Mouse (Mus musculus) lung, embryonic 15.5 days (tissue): ENCODE results near the gene Psd4. TPM values are rescaled to one million over a fixed set of nuclear protein-coding genes. Genes with fewer than 3 reads are reported as not detected.
A peak's percentile ranks its signal among the peaks of the same experiment; 100 is the strongest.

Experiments
- ATAC-seq: fragments of 200-750 bp; cut with Nextera tagmentation; 2 replicates; pipeline ENCODE4 v1.8.0; 2017; ENCODE audit warnings: moderate number of reproducible peaks, borderline replicate concordance; ENCODE audit not compliant: low FRiP score, low TSS enrichment; ENCODE audit errors: extremely low read depth
- H3K27ac ChIP-seq: fragments of 300-500 bp; sonication (generic); 2 replicates; pipeline ENCODE4 v1.5.1; 2015; ENCODE audit warnings: moderate library complexity, mild to moderate bottlenecking, inconsistent platforms
- H3K27me3 ChIP-seq: fragments of 300-500 bp; sonication (generic); 2 replicates; pipeline ENCODE4 v1.6.1; 2015; ENCODE audit warnings: inconsistent platforms
- H3K36me3 ChIP-seq: fragments of 300-500 bp; sonication (generic); 2 replicates; pipeline ENCODE4 v1.6.1; 2015; ENCODE audit warnings: inconsistent platforms
- H3K4me1 ChIP-seq: fragments of 300-500 bp; sonication (generic); 2 replicates; pipeline ENCODE4 v1.6.1; 2015; ENCODE audit warnings: inconsistent platforms
- H3K4me2 ChIP-seq: fragments of 300-500 bp; sonication (generic); 2 replicates; pipeline ENCODE4 v1.6.1; 2015; ENCODE audit warnings: inconsistent platforms, mild to moderate bottlenecking, moderate library complexity
- H3K4me3 ChIP-seq: fragments of 300-500 bp; sonication (generic); 2 replicates; pipeline ENCODE4 v1.5.1; 2015; ENCODE audit warnings: mild to moderate bottlenecking, inconsistent platforms
- H3K9ac ChIP-seq: fragments of 300-500 bp; sonication (generic); 2 replicates; pipeline ENCODE4 v1.6.1; 2015; ENCODE audit warnings: inconsistent platforms
- H3K9me3 ChIP-seq: fragments of 300-500 bp; sonication (generic); 2 replicates; pipeline ENCODE4 v1.6.1; 2016; ENCODE audit warnings: inconsistent platforms
- WGBS: fragments of 180-500 bp; shearing (Covaris S2); methylation state at CpG from one replicate; pipeline ENCODE4 v1.1.7; 2015; 5-methylcytosine and 5-hydroxymethylcytosine counted together
- polyA plus RNA-seq: library from polyadenylated mRNA; unstranded; fragments of >200 nt; fragmentation: Nextera tagmentation; extraction: Ambion mirVana; gene quantifications from 2 replicates; pipeline ENCODE4 v1.2.1, GENCODE M21; 2015

Gene Psd4
- polyA plus RNA-seq, 1 experiment from 2014 or later = 2.3 TPM

DNA sequence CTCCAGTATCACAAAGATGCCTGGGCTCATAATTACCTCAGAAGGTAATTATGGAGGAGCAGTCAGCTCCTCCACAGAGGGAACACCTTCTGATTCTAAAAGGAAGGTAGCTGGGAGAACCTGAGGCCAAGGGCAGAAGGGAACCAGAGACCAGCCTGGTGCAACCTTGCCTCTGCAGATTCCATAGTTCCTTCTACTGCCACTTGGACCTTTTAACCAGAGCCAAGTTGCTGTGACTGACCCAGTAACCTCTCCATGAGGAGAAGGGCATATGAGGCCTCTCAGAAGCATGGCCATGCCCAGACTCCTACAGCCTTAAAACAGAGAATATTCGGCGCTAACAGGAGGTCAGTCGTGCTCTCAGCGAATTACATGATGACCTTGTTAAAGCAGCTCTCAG is 50.2 kb downstream of the Psd4 start:
- WGBS = 92% methylated on average over 4 of the region's 4 CpGs
- H3K27me3 ChIP-seq = no peaks in the 10 kb centered on the region
- no peak for ATAC-seq
- H3K27ac ChIP-seq = no peak overlapping the region
- peaks cover 10% of the 10 kb centered on the region for H3K4me1 ChIP-seq
- H3K9me3 ChIP-seq = no peaks in the 10 kb centered on the region
- H3K4me3 ChIP-seq = no peak overlapping the region
- no peaks in the 10 kb centered on the region for H3K36me3 ChIP-seq
- no peak overlapping the region for H3K4me2 ChIP-seq
- H3K9ac ChIP-seq = no peak overlapping the region

DNA sequence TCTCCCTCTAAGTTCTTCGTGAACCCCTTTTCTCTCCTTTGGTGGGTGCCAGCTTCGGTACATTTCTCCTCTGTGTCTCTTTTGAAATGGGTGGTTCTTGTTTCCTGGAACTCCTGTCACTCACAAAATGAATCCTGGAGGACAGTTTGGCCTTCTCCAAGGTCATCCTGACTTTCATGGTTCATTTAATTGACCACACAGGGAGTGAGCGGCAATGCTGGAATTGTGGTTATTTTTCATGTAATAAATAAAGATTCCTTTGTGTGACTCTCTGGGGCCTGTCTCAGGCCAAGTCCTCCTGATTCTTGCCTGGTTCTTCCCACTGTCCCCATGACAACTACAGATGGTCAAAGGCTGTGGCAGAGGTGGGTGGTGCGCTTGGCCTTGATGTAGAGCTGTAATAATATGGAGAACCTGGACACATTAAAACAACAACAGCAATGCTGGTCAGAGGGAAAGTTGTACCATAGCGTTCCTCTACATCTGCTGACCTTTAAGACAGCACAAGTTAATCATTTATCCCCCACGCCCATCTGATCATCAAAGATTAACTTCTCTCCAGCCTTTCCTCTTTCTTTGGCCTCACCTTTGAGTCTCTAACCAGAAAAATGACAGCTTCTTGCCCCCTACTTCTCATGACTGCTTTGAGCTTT is 54.0 kb downstream of the Psd4 start:
- Histone ChIP-seq H3K27me3 (no peaks in the 10 kb centered on the region), H3K4me2 (no peak overlapping the region), H3K4me1 (0 out of 2 replicates have a peak, but pooled peaks cover 3% of the 10 kb centered on the region), H3K9me3 (no peaks in the 10 kb centered on the region), H3K4me3 (no peak overlapping the region), H3K36me3 (no peaks in the 10 kb centered on the region), H3K27ac (no peak overlapping the region), H3K9ac (no peak overlapping the region)
- no peak for ATAC-seq
- WGBS = 81% methylated on average over 6 of the region's 6 CpGs

DNA sequence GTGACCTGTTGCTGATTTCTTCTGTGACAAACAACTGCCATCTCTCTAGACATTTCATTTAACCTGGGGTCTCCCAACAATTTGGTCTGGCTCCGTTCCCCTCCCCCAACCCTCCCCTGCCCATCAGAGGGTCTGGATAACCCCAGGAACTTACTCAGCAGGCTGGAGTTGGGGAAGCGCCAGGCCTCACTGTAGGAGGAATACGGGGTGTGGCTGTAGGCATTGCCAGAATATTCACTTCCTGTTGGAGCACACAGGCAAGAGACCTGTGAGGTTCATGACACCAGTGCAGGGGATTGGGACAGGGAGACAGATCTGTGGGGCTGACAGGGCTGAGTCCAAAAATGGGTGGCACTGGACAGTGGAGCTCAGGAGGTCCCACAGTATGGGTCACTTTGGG is 55.4 kb downstream of the Psd4 start:
- Histone ChIP-seq H3K36me3 (no peaks in the 10 kb centered on the region), H3K9ac (no peak overlapping the region), H3K27me3 (no peaks in the 10 kb centered on the region), H3K4me3 (no peak overlapping the region), H3K9me3 (no peaks in the 10 kb centered on the region), H3K4me1 (no peaks in the 10 kb centered on the region), H3K4me2 (no peak overlapping the region), H3K27ac (no peak overlapping the region)
- no peak for ATAC-seq
- 50% methylated on average over 3 of the region's 3 CpGs for WGBS

DNA sequence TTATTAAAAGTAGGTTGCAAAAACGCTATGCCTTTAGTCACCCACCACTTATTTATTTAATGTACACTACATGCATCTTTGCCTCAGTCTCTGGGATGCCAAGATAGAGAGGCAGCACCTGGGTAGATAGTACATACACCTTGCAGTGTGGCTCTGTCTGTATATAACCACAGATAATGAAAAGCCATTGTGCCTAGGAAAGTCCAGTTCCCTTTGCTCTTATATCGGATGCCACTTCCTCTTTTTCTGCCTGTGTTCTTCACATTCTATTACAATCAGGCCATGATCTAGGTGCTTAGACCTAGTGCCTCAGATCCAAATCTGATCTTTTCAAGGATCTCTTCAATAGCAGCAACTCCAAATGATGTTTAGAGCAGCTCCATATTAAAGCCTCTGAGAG is 58.2 kb downstream of the Psd4 start:
- Histone ChIP-seq H3K4me2 (no peak overlapping the region), H3K27ac (no peak overlapping the region), H3K4me1 (no peaks in the 10 kb centered on the region), H3K4me3 (no peak overlapping the region), H3K9ac (no peak overlapping the region), H3K9me3 (no peaks in the 10 kb centered on the region), H3K36me3 (no peaks in the 10 kb centered on the region), H3K27me3 (no peaks in the 10 kb centered on the region)
- ATAC-seq = no peak
- WGBS = 81% methylated on average over 2 of the region's 2 CpGs

DNA sequence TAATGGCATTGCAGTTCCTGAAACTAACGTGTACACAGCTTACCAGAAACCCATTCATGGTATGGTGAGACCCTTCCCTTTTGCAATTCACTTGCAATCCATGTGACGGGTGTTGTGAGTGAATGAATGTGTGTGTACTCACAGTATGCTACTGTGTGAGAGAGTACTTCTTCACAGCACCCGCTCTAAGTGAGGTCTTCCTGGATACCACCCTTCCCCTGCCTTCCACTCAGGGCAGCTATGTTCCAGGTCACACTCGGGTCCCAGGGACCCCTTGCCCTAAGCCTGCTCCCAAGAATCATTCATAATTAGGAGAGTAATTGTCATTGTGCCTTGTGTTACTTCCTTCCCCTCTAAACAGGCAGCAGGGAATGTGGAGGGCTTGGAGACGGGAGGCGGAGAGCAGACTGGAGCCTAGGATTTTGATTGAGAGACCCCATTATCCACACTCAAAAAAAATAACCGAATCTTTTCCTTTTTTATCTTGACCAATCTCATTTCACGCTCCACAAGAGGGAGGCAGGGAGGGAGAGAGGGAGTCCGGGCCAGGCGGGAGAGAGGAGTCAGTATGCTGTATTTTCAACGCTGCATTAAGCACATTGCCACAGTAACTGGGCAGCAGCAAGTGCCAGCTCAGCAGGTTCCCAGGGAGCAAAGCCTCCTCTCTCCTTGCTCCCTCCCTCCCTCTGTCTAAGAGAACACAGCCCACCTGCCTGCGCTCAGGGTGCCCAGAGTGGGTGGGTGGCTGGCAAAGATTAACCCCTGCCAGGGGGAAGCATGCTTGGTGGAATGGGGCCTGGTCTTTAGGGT is 60.7 kb downstream of the Psd4 start:
- Histone ChIP-seq H3K4me1 (no peaks in the 10 kb centered on the region), H3K4me2 (no peak overlapping the region), H3K4me3 (no peak overlapping the region), H3K9ac (no peak overlapping the region), H3K27ac (no peak overlapping the region), H3K36me3 (no peaks in the 10 kb centered on the region), H3K27me3 (no peaks in the 10 kb centered on the region), H3K9me3 (no peaks in the 10 kb centered on the region)
- 48% methylated on average over 12 of the region's 12 CpGs for WGBS
- no peak for ATAC-seq

DNA sequence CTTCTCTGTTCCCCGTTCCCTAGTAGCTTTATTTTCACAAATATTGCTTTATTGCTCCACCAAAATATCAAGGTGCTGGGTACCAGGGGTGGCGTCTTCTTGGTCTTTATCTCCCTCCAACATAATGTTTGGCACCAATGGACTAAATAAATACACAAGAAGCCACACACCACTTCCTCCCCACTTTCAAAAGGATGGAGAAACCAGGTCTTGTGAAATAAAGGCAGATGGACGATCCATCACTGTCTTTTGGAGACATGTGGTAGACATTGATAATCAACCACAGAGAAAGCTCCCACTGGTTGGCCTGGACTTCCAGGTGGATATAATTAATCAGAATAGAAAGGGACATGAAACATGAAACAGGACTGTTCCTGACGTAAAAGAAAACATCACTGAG is 62.4 kb downstream of the Psd4 start:
- H3K4me3 ChIP-seq = no peak overlapping the region
- ATAC-seq = no peak
- no peaks in the 10 kb centered on the region for H3K36me3 ChIP-seq
- no peak overlapping the region for H3K9ac ChIP-seq
- WGBS = 62% methylated on average over 4 of the region's 4 CpGs
- H3K4me1 ChIP-seq = no peaks in the 10 kb centered on the region
- H3K9me3 ChIP-seq = no peaks in the 10 kb centered on the region
- H3K27ac ChIP-seq = no peak overlapping the region
- H3K27me3 ChIP-seq = no peaks in the 10 kb centered on the region
- H3K4me2 ChIP-seq = no peak overlapping the region

DNA sequence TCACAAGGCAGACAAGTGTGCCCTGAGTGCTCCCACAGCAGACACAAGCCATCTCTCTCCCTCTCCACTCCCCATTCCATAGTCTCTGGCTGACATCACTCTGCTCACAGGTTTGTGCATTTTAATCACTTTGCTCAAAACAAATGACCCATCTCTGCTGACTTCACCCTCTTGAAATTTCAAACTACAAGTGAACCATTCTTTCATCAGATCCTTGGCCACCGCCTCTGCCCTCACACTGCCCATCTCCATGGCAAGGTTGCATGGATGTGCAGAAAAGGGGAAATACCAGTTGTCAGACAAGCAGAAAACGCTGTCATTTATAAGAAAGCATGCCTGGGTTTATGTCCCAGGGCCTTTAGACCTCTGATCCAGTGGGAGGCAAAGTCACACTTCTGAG is 67.3 kb downstream of the Psd4 start:
- Histone ChIP-seq H3K27me3 (no peaks in the 10 kb centered on the region), H3K4me2 (no peak overlapping the region), H3K4me3 (no peak overlapping the region), H3K9ac (no peak overlapping the region), H3K4me1 (no peaks in the 10 kb centered on the region), H3K9me3 (no peaks in the 10 kb centered on the region), H3K36me3 (no peaks in the 10 kb centered on the region), H3K27ac (no peak overlapping the region)
- ATAC-seq = no peak
- 71% methylated on average over 2 of the region's 2 CpGs for WGBS

DNA sequence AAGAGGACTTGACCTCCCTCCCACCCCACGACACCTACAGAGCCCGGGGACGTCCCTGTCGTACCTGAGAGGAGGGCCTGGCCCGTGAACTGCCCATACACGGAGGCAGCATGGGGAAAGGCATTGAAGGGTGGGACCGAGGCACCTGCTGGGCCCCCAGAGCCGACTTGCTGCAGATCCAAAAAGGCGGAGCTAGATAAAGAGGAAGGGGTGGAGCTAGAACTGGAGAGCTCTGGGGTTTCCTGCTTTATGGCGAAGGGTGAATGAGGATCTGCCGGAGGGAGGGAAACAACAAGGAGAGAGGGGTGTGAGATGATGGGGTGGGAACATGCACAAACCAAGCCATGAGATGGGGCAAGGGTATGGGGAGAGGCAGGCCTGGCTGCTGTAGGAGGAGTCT is 68.3 kb downstream of the Psd4 start:
- Histone ChIP-seq H3K27me3 (no peaks in the 10 kb centered on the region), H3K4me1 (no peaks in the 10 kb centered on the region), H3K36me3 (no peaks in the 10 kb centered on the region), H3K4me2 (no peak overlapping the region), H3K27ac (no peak overlapping the region), H3K9ac (no peak overlapping the region), H3K4me3 (no peak overlapping the region), H3K9me3 (no peaks in the 10 kb centered on the region)
- 67% methylated on average over 11 of the region's 11 CpGs for WGBS
- ATAC-seq = 0 out of 2 replicates have a peak, but pooled peaks have one; percentile 31

DNA sequence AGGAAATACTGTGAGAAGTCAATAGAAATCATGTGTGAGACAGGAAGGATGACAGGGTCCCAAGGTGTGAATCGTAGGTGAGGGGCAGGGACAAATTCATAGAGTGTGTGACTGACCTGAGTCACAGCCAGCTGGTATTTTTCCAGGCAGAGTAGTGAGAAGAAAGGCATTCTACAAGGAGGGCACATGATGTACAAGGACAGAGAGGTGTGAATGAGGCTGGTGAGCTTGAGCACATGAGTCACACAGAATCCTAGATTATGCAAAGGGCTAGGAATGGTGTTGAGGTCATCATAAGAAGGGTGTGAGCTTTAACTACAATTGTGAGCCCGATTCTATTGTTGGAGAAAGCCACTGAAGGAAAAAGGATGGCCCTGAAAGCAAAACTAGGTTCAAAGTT is 72.7 kb downstream of the Psd4 start:
- WGBS = 68% methylated on average over 2 of the region's 2 CpGs
- Histone ChIP-seq H3K27me3 (no peaks in the 10 kb centered on the region), H3K27ac (no peak overlapping the region), H3K4me1 (no peaks in the 10 kb centered on the region), H3K4me2 (no peak overlapping the region), H3K9me3 (no peaks in the 10 kb centered on the region), H3K9ac (no peak overlapping the region), H3K4me3 (no peak overlapping the region), H3K36me3 (no peaks in the 10 kb centered on the region)
- ATAC-seq = no peak

DNA sequence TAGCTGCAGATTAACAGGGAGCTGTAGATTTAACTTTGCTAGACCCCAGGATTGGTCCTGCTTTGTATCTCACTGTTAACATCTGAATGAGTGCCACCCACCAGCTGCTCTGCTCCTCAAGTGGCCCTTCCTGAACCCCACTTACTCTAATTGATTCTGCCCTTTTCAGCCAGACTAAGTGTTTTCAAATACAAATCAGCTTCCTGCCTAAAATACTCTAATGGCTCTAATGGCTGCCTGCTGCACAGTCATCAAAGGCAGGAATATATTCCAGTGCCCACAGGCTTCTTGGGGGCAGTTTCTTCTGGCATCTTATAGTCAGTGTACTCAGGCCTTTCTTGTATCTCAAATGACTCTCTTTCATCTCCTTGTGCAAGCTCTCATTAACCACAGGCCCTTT is 74.5 kb downstream of the Psd4 start:
- H3K4me1 ChIP-seq = no peaks in the 10 kb centered on the region
- H3K4me3 ChIP-seq = no peak overlapping the region
- no peaks in the 10 kb centered on the region for H3K36me3 ChIP-seq
- no peak overlapping the region for H3K9ac ChIP-seq
- no peaks in the 10 kb centered on the region for H3K9me3 ChIP-seq
- H3K27me3 ChIP-seq = no peaks in the 10 kb centered on the region
- no peak overlapping the region for H3K4me2 ChIP-seq
- no peak overlapping the region for H3K27ac ChIP-seq
- no peak for ATAC-seq

DNA sequence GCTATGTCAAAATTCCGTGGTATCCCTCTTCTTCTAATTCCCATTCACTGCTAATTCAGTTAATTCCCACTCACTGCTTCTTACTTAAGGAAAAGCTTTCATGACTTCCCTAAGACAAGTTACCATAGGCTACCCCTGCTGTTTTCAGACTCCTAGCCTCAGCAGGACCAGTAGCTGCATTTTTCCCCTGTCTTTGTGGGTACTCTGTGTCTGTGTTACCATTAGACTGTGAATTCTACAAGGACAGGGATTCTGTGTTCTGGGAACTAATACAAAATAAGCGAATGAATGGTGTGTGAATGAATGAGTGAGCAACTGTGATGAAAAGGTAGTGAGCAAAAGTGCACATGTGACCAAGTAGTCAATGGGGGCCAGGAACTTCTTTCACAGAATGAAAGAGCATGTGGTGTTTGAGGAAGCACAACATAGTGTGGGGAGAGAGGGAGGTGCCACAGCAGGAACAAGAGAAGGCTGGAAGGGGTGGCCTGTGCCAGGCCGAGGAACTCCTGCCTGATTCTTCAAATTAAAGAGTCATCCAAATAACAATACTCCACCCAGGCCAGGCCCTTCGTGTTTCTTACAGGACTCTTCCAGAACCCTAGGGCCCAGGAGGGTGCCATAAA is 75.0 kb downstream of the Psd4 start:
- Histone ChIP-seq H3K9ac (no peak overlapping the region), H3K36me3 (no peaks in the 10 kb centered on the region), H3K4me3 (no peak overlapping the region), H3K9me3 (no peaks in the 10 kb centered on the region), H3K27ac (no peak overlapping the region), H3K27me3 (no peaks in the 10 kb centered on the region), H3K4me1 (no peaks in the 10 kb centered on the region), H3K4me2 (no peak overlapping the region)
- no peak for ATAC-seq
- 64% methylated on average over 4 of the region's 4 CpGs for WGBS

DNA sequence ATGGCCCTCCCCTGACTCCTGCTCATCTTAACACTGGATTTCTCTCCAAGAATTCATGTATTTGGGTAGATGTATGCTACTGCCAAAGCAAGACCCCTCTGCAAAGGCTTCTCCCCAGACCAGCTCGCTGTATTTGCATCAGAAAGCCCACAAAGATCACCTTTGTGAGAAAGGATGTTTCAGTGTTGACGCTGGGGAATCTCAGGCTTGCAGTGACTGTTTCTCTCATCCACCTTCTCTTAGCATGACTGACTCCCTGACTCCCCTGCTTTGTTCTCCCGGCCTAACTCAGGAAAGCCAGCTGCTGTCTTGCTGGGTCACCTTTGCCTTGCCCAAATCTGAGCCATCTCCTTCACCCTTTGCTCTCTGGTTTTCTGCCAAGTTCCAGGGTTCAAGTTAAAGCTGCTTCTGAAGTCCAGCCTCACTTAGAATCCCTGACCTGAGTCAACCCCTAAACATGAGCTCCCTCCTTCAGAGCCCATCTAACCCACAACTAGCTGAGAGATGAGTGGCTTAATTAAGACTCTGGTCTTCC is 75.9 kb downstream of the Psd4 start:
- WGBS = 58% methylated on average over 3 of the region's 3 CpGs

More for the DNA sequence above, 75.9 kb downstream of the Psd4 start:
- no peak overlapping the region for H3K9ac ChIP-seq
- no peaks in the 10 kb centered on the region for H3K27me3 ChIP-seq
- ATAC-seq = no peak
- H3K4me2 ChIP-seq = no peak overlapping the region
- no peaks in the 10 kb centered on the region for H3K4me1 ChIP-seq
- H3K27ac ChIP-seq = no peak overlapping the region
- H3K36me3 ChIP-seq = no peaks in the 10 kb centered on the region
- H3K4me3 ChIP-seq = no peak overlapping the region
- no peaks in the 10 kb centered on the region for H3K9me3 ChIP-seq
